Mouse (Mus musculus) midbrain, embryonic 12.5 days (tissue): ENCODE measurements around the gene Smyd1. TPM values are rescaled to one million over a fixed set of nuclear protein-coding genes. Genes with fewer than 3 reads are reported as not detected.
"Not testable (repeated sequence)": the region's sequence is repeated elsewhere in the genome, so short reads cannot be mapped to it uniquely, and the experiment has no call there.

ENCODE experiments used
- ATAC-seq: fragments of 200-750 bp; cut with Nextera tagmentation; 2 replicates; pipeline ENCODE4 v1.8.0; 2017; ENCODE audit warnings: low read depth, moderate TSS enrichment, moderate library complexity; ENCODE audit not compliant: low FRiP score
- H3K27ac ChIP-seq: fragments of 300-500 bp; sonication (generic); replicated peaks from 2 replicates; pipeline ENCODE4 v1.5.1; 2016; ENCODE audit warnings: mild to moderate bottlenecking
- H3K27me3 ChIP-seq: fragments of 300-500 bp; sonication (generic); 2 replicates; pipeline ENCODE4 v1.6.1; 2016; ENCODE audit warnings: mild to moderate bottlenecking
- H3K36me3 ChIP-seq: fragments of 300-500 bp; sonication (generic); 2 replicates; pipeline ENCODE4 v1.6.1; 2016
- H3K4me1 ChIP-seq: fragments of 300-500 bp; sonication (generic); 2 replicates; pipeline ENCODE4 v1.6.1; 2016
- H3K4me2 ChIP-seq: fragments of 300-500 bp; sonication (generic); replicated peaks from 2 replicates; pipeline ENCODE4 v1.6.1; 2016; ENCODE audit warnings: mild to moderate bottlenecking, moderate library complexity
- H3K4me3 ChIP-seq: fragments of 300-500 bp; sonication (generic); 2 replicates; pipeline ENCODE4 v1.5.1; 2016; ENCODE audit warnings: mild to moderate bottlenecking
- H3K9ac ChIP-seq: fragments of 300-500 bp; sonication (generic); replicated peaks from 2 replicates; pipeline ENCODE4 v1.6.1; 2016; ENCODE audit warnings: mild to moderate bottlenecking, moderate library complexity
- H3K9me3 ChIP-seq: fragments of 300-500 bp; sonication (generic); 2 replicates; pipeline ENCODE4 v1.6.1; 2016; ENCODE audit warnings: mild to moderate bottlenecking
- WGBS: fragments of 180-500 bp; shearing (Covaris S2); methylation state at CpG from one replicate; pipeline ENCODE4 v1.1.7; 2016; 5-methylcytosine and 5-hydroxymethylcytosine counted together
- polyA plus RNA-seq: library from polyadenylated mRNA; unstranded; fragments of >200 nt; fragmentation: Nextera tagmentation; extraction: Ambion mirVana; gene quantifications from 2 replicates; pipeline ENCODE4 v1.2.1, GENCODE M21; 2016

Smyd1 gene
- polyA plus RNA-seq, 1 experiment from 2014 or later: 0.08 TPM

- Histone ChIP-seq H3K27ac (no peak overlapping the region), H3K4me2 (no peak overlapping the region), H3K9ac (no peak overlapping the region), H3K9me3 (no peaks in the 10 kb centered on the region), H3K36me3 (no peaks in the 10 kb centered on the region), H3K4me1 (no peaks in the 10 kb centered on the region), H3K27me3 (no peaks in the 10 kb centered on the region), H3K4me3 (no peak overlapping the region)
- no peak for ATAC-seq
- WGBS: 89% methylated on average over 9 of the region's 9 CpGs
Observed at GRCm38 (mm10) chr6:71341179-71341578, 19.1 kb upstream of the Smyd1 start.

- Histone ChIP-seq H3K4me3 (no peak overlapping the region), H3K36me3 (no peaks in the 10 kb centered on the region), H3K4me2 (no peak overlapping the region), H3K27ac (no peak overlapping the region), H3K4me1 (no peaks in the 10 kb centered on the region), H3K9ac (no peak overlapping the region), H3K9me3 (no peaks in the 10 kb centered on the region), H3K27me3 (no peaks in the 10 kb centered on the region)
- WGBS: 93% methylated on average over 4 of the region's 4 CpGs
- ATAC-seq: no peak
Observed at GRCm38 (mm10) chr6:71339351-71339750, 17.3 kb upstream of the Smyd1 start.

GRCm38 (mm10) chr6:71338941-71339340, 16.9 kb upstream of the Smyd1 start:
- Histone ChIP-seq H3K4me3 (no peak overlapping the region), H3K27ac (no peak overlapping the region), H3K27me3 (no peaks in the 10 kb centered on the region), H3K36me3 (no peaks in the 10 kb centered on the region), H3K4me1 (no peaks in the 10 kb centered on the region), H3K9me3 (no peaks in the 10 kb centered on the region), H3K9ac (no peak overlapping the region), H3K4me2 (no peak overlapping the region)
- no peak for ATAC-seq
- 85% methylated on average over 3 of the region's 3 CpGs for WGBS

- Histone ChIP-seq H3K4me2 (no peak overlapping the region), H3K36me3 (no peaks in the 10 kb centered on the region), H3K9me3 (no peaks in the 10 kb centered on the region), H3K9ac (no peak overlapping the region), H3K27ac (no peak overlapping the region), H3K4me1 (no peaks in the 10 kb centered on the region), H3K27me3 (no peaks in the 10 kb centered on the region), H3K4me3 (no peak overlapping the region)
- WGBS: 93% methylated on average over 8 of the region's 8 CpGs
- no peak for ATAC-seq
Observed at GRCm38 (mm10) chr6:71337666-71338065, 15.6 kb upstream of the Smyd1 start.

GRCm38 (mm10) chr6:71333578-71334273, 11.7 kb upstream of the Smyd1 start:
- ATAC-seq: no peak
- 91% methylated on average over 11 of the region's 11 CpGs for WGBS
- H3K4me2 ChIP-seq: no peak overlapping the region
- H3K36me3 ChIP-seq: no peaks in the 10 kb centered on the region
- H3K4me3 ChIP-seq: no peak overlapping the region
- no peaks in the 10 kb centered on the region for H3K4me1 ChIP-seq
- no peak overlapping the region for H3K9ac ChIP-seq
- H3K9me3 ChIP-seq: no peaks in the 10 kb centered on the region
- no peak overlapping the region for H3K27ac ChIP-seq
- no peaks in the 10 kb centered on the region for H3K27me3 ChIP-seq

- Histone ChIP-seq H3K4me3 (no peak overlapping the region), H3K9me3 (no peaks in the 10 kb centered on the region), H3K4me2 (no peak overlapping the region), H3K4me1 (no peaks in the 10 kb centered on the region), H3K36me3 (no peaks in the 10 kb centered on the region), H3K9ac (no peak overlapping the region), H3K27me3 (no peaks in the 10 kb centered on the region), H3K27ac (no peak overlapping the region)
- WGBS: 68% methylated on average over 3 of the region's 3 CpGs
- no peak for ATAC-seq
Observed at GRCm38 (mm10) chr6:71333031-71333430, 11.0 kb upstream of the Smyd1 start.

GRCm38 (mm10) chr6:71332236-71332965, 10.4 kb upstream of the Smyd1 start:
- no peak for ATAC-seq
- 92% methylated on average over 11 of the region's 11 CpGs for WGBS

GRCm38 (mm10) chr6:71331491-71331890, 9.5 kb upstream of the Smyd1 start:
- not testable (repeated sequence) for H3K4me1 ChIP-seq, H3K9me3 ChIP-seq, ATAC-seq, H3K9ac ChIP-seq, H3K36me3 ChIP-seq, H3K27ac ChIP-seq, H3K4me2 ChIP-seq, H3K4me3 ChIP-seq, H3K27me3 ChIP-seq
- WGBS: 97% methylated on average over 2 of the region's 4 CpGs

More at GRCm38 (mm10) chr6:71332236-71332965, 10.4 kb upstream of the Smyd1 start:
- H3K27ac ChIP-seq: no peak overlapping the region
- H3K4me2 ChIP-seq: no peak overlapping the region
- no peaks in the 10 kb centered on the region for H3K4me1 ChIP-seq
- no peak overlapping the region for H3K9ac ChIP-seq
- no peaks in the 10 kb centered on the region for H3K27me3 ChIP-seq
- H3K4me3 ChIP-seq: no peak overlapping the region
- H3K36me3 ChIP-seq: no peaks in the 10 kb centered on the region
- no peaks in the 10 kb centered on the region for H3K9me3 ChIP-seq

- 88% methylated on average over 7 of the region's 7 CpGs for WGBS
- ATAC-seq: no peak
- H3K4me1 ChIP-seq: no peaks in the 10 kb centered on the region
- H3K36me3 ChIP-seq: no peaks in the 10 kb centered on the region
- no peaks in the 10 kb centered on the region for H3K9me3 ChIP-seq
- H3K27me3 ChIP-seq: no peaks in the 10 kb centered on the region
- no peak overlapping the region for H3K27ac ChIP-seq
- no peak overlapping the region for H3K4me2 ChIP-seq
- H3K4me3 ChIP-seq: no peak overlapping the region
- H3K9ac ChIP-seq: no peak overlapping the region
Observed at GRCm38 (mm10) chr6:71330486-71330885, 8.5 kb upstream of the Smyd1 start.

- no peak overlapping the region for H3K27ac ChIP-seq
- no peaks in the 10 kb centered on the region for H3K4me1 ChIP-seq
- no peak overlapping the region for H3K4me2 ChIP-seq
- H3K27me3 ChIP-seq: no peaks in the 10 kb centered on the region
- ATAC-seq: no peak
- WGBS: 90% methylated on average over 6 of the region's 6 CpGs
- no peak overlapping the region for H3K4me3 ChIP-seq
- H3K9ac ChIP-seq: no peak overlapping the region
- H3K9me3 ChIP-seq: no peaks in the 10 kb centered on the region
- H3K36me3 ChIP-seq: no peaks in the 10 kb centered on the region
Observed at GRCm38 (mm10) chr6:71329881-71330280, 7.8 kb upstream of the Smyd1 start.

- Histone ChIP-seq H3K27me3 (no peaks in the 10 kb centered on the region), H3K9ac (no peak overlapping the region), H3K27ac (no peak overlapping the region), H3K4me1 (no peaks in the 10 kb centered on the region), H3K36me3 (no peaks in the 10 kb centered on the region), H3K4me2 (no peak overlapping the region), H3K4me3 (no peak overlapping the region), H3K9me3 (no peaks in the 10 kb centered on the region)
- WGBS: 91% methylated on average over 9 of the region's 9 CpGs
- ATAC-seq: no peak
Observed at GRCm38 (mm10) chr6:71324816-71325215, 2.8 kb upstream of the Smyd1 start.

GRCm38 (mm10) chr6:71322491-71322921, 473 bp upstream of the Smyd1 start, which contains the start of gene Cd8b1:
Gene Cd8b1 (plus strand): TSS chr6:71322788.
- Histone ChIP-seq H3K9ac (no peak within 1 kb of the TSS), H3K27me3 (no peaks in the 10 kb centered on the region), H3K9me3 (no peaks in the 10 kb centered on the region), H3K4me1 (no peaks in the 10 kb centered on the region), H3K36me3 (no peaks in the 10 kb centered on the region), H3K27ac (no peak within 1 kb of the TSS), H3K4me2 (no peak within 1 kb of the TSS), H3K4me3 (no peak within 1 kb of the TSS)
- no peak for ATAC-seq
- 88% methylated on average over 7 of the region's 7 CpGs for WGBS
